Comparison of ENCODE assay signal across 9 mouse cellular contexts in the genomic region with DNA sequence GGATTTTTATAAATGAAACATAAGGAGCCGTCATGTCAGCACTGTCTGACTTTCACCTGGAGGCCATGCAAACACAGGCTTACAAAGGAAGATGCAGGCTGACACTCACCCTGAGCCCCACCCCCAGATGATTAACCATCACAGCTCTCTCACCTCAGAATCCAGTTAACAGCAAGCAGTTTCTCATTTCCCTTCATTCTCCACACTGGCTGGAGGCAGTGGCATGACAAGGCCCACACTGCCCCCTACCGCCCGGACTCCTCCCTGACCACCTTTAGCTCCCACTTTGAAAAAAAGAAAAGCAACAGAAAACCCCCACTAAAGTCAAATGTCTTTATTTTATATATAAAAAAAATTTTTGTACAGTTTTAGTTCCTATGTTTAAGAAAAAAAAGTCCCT. TPM values are rescaled to one million over a fixed set of nuclear protein-coding genes. Genes with fewer than 3 reads are reported as not detected.
DNase-seq lines count a peak whose midpoint lies in the region; ATAC-seq and TF ChIP-seq lines count a peak whose summit lies in the region.
"Had no signal": no experiment of that assay in that cellular context is flagged by ENCODE, and none has a peak within 500 bp of the region (broad histone marks: within the 10 kb centered on the region; RNA-seq: fewer than 3 reads in every experiment).

No protein-coding gene starts in this region.

- peak; percentile 76 for DNase-seq in 3T3-L1 (ENCODE audit: low read depth, low spot score)
- peak; percentile 76 to 88 for DNase-seq in CD8-positive naive resting alpha-beta T cell, adult 2 months (ENCODE audit: low read depth in 2 of 2, low spot score in 2 of 2)
- DNase-seq in hindbrain, embryonic 10.5 days (ENCODE audit: low spot score), result peak; percentile 54
- DNase-seq in layer of hippocampus, postnatal 36 days, result peak; percentile 59 to 61
- peak; percentile 62 for DNase-seq in spleen, adult 12 weeks (ENCODE audit: low spot score)

- H3K4me3 ChIP-seq in cortical plate, adult 2 months (ENCODE audit: insufficient read depth, low read length), result no peak overlapping the region
- H3K4me3 ChIP-seq in hindbrain, embryonic 10.5 days, result no peak overlapping the region

- H3K4me1 ChIP-seq in cortical plate, adult 2 months (ENCODE audit: control insufficient read depth, insufficient read depth, low read length), result no peaks in the 10 kb centered on the region; the same call in 1 of the 2 replicates
- peaks cover 7% of the 10 kb centered on the region; the same call in 1 of the 2 replicates for H3K4me1 ChIP-seq in hindbrain, embryonic 10.5 days (replicated peaks)

- H3K36me3 ChIP-seq in hindbrain, embryonic 10.5 days, result peaks cover 60% of the 10 kb centered on the region

- TF ChIP-seq POLR2A in cortical plate, adult 2 months (IDR thresholded peaks at IDR 0.05; ENCODE audit: extremely low read depth, insufficient read depth, low read length), result no peak

- H3K9me3 ChIP-seq in hindbrain, embryonic 10.5 days, result no peaks in the 10 kb centered on the region

- peak; percentile 84 for ATAC-seq in megakaryocyte-erythroid progenitor cell, adult 5-6 weeks (replicated peaks; ENCODE audit: low FRiP score, low TSS enrichment, poor library complexity, severe bottlenecking)
- ATAC-seq in erythroid progenitor cell, adult 5-6 weeks (replicated peaks; ENCODE audit: low FRiP score, poor library complexity, severe bottlenecking), result no peak

- no peaks in the 10 kb centered on the region for H3K27me3 ChIP-seq in hindbrain, embryonic 10.5 days (ENCODE audit: insufficient read depth, poor library complexity, severe bottlenecking)

- 58% methylated on average over 3 of the region's 3 CpGs for WGBS in hindbrain, embryonic 10.5 days

- peak; percentile 66 for TF ChIP-seq CTCF in cortical plate, adult 2 months (IDR thresholded peaks at IDR 0.05; ENCODE audit: extremely low read depth, insufficient read depth, low read length)

- H3K27ac ChIP-seq in cortical plate, adult 2 months (ENCODE audit: insufficient read depth, low read length), result no peak overlapping the region
- no peak overlapping the region for H3K27ac ChIP-seq in hindbrain, embryonic 10.5 days

RNA-seq across cellular contexts. Expression of gene Vangl2, which starts 27.6 kb away (rescaled TPM):
- 7.5 and 8.7 TPM in 2 replicates for polyA plus RNA-seq in cortical plate, adult 2 months (2012; rRNA removed)
- polyA plus RNA-seq in hindbrain, embryonic 10.5 days (2016; fragmentation: Nextera tagmentation; extraction: Ambion mirVana), result 46.0 and 72.6 TPM in 2 replicates
- total RNA-seq in layer of hippocampus, postnatal 36 days (2021), result 10 to 100 TPM; 14.8 to 16.0 TPM
- 1.6 and 1.9 TPM in 2 replicates for total RNA-seq in megakaryocyte-erythroid progenitor cell, adult 5-6 weeks (2014; fragmentation: Nextera tagmentation)
- total RNA-seq in megakaryocyte-erythroid progenitor cell, adult 5-6 weeks (2017), result 0.42 and 2.6 TPM in 2 replicates
- 0.84 and 1.1 TPM in 2 replicates for total RNA-seq in erythroid progenitor cell, adult 5-6 weeks (2015; ENCODE audit: low replicate concordance)
- total RNA-seq in erythroid progenitor cell, adult 5-6 weeks (2017; ENCODE audit: low replicate concordance), result 0.13 and 0.83 TPM in 2 replicates

RNA-seq across cellular contexts. Expression of gene Nhlh1, which starts 56.7 kb away (rescaled TPM):
- 0.52 and 0.57 TPM in 2 replicates for polyA plus RNA-seq in cortical plate, adult 2 months (2012; rRNA removed)
- 9.9 and 16.3 TPM in 2 replicates for polyA plus RNA-seq in hindbrain, embryonic 10.5 days (2016; fragmentation: Nextera tagmentation; extraction: Ambion mirVana)
- 1 to 10 TPM; 1.3 to 1.5 TPM for total RNA-seq in layer of hippocampus, postnatal 36 days (2021)
- total RNA-seq in megakaryocyte-erythroid progenitor cell, adult 5-6 weeks (2014; fragmentation: Nextera tagmentation), result not detected in 2 replicates
- not detected in 2 replicates for total RNA-seq in megakaryocyte-erythroid progenitor cell, adult 5-6 weeks (2017)
- total RNA-seq in erythroid progenitor cell, adult 5-6 weeks (2015; ENCODE audit: low replicate concordance), result not detected in 2 replicates
- not detected in 2 replicates for total RNA-seq in erythroid progenitor cell, adult 5-6 weeks (2017; ENCODE audit: low replicate concordance)
- total RNA-seq: gastrocnemius, postnatal 4 days had no signal

Comparison
In these comparisons a context has a peak if more than half of its experiments do, and no peak if none do; other contexts are left out.
1. RNA of gene Vangl2, which starts 27.6 kb away (total RNA-seq): 14.8 to 16.0 TPM in layer of hippocampus, postnatal 36 days; 0.42 to 2.6 TPM in megakaryocyte-erythroid progenitor cell, adult 5-6 weeks and 0.13 to 1.1 TPM in erythroid progenitor cell, adult 5-6 weeks; every median in the first group is over 4 times any median in the second.
2. Peak in every context shown above with its lines, with median percentiles within 50 percentile points of each other: DNase-seq.